Comparison of ENCODE assay signal across 14 mouse cellular contexts in genomic region chr12:69765543-69765942, GRCm38 (mm10). TPM values are rescaled to one million over a fixed set of nuclear protein-coding genes. Genes with fewer than 3 reads are reported as not detected.
DNase-seq lines count a peak whose midpoint lies in the region; ATAC-seq and TF ChIP-seq lines count a peak whose summit lies in the region.
"Had no signal": no experiment of that assay in that cellular context is flagged by ENCODE, and none has a peak within 500 bp of the region (broad histone marks: within the 10 kb centered on the region; RNA-seq: fewer than 3 reads in every experiment).

No protein-coding gene starts in this region.

- peak; percentile 51 for DNase-seq in kidney, adult 11 months
- DNase-seq in kidney, postnatal 4 days, result no peak
- DNase-seq in lung, embryonic 14.5 days, result peak; percentile 46
- no peak for DNase-seq in lung, adult 18-20 months
- DNase-seq in kidney, postnatal 10 days, result peak; percentile 45
- no peak for DNase-seq in thymus, adult 2 months
- DNase-seq: adrenal gland, postnatal 25 days; cerebellum, adult 8-10 months; gastrocnemius, postnatal 36 days; heart, postnatal 10 days had no signal

- no peak overlapping the region for H3K4me2 ChIP-seq in lung, embryonic 14.5 days
- no peak overlapping the region for H3K4me2 ChIP-seq in embryonic facial prominence, embryonic 15.5 days (replicated peaks)
- H3K4me2 ChIP-seq: embryonic facial prominence, embryonic 12.5 days; hindbrain, embryonic 13.5 days; limb, embryonic 15.5 days had no signal

- H3K36me3 ChIP-seq in lung, embryonic 14.5 days (ENCODE audit: insufficient read depth), result no peaks in the 10 kb centered on the region
- H3K36me3 ChIP-seq in embryonic facial prominence, embryonic 15.5 days, result no peaks in the 10 kb centered on the region
- no peaks in the 10 kb centered on the region for H3K36me3 ChIP-seq in thymus, adult 2 months (ENCODE audit: control insufficient read depth, insufficient read depth, low read length)
- H3K36me3 ChIP-seq: embryonic facial prominence, embryonic 12.5 days; hindbrain, embryonic 13.5 days; limb, embryonic 15.5 days had no signal

- no peak for TF ChIP-seq POLR2A in thymus, adult 2 months (IDR thresholded peaks at IDR 0.05; ENCODE audit: control insufficient read depth, extremely low read depth, insufficient read depth, low read length, poor library complexity)

- H3K4me3 ChIP-seq in lung, embryonic 14.5 days (ENCODE audit: low read depth, low read length), result no peak overlapping the region
- H3K4me3 ChIP-seq in embryonic facial prominence, embryonic 15.5 days (replicated peaks), result no peak overlapping the region
- no peak overlapping the region for H3K4me3 ChIP-seq in thymus, adult 2 months (ENCODE audit: control insufficient read depth, insufficient read depth, low read length)
- H3K4me3 ChIP-seq: embryonic facial prominence, embryonic 12.5 days; hindbrain, embryonic 13.5 days; limb, embryonic 15.5 days had no signal

- H3K9me3 ChIP-seq in lung, embryonic 14.5 days (ENCODE audit: low read depth, low read length), result no peaks in the 10 kb centered on the region
- no peaks in the 10 kb centered on the region for H3K9me3 ChIP-seq in embryonic facial prominence, embryonic 15.5 days (replicated peaks)
- H3K9me3 ChIP-seq: embryonic facial prominence, embryonic 12.5 days; hindbrain, embryonic 13.5 days; limb, embryonic 15.5 days had no signal

- 61% methylated on average over 9 of the region's 9 CpGs for WGBS in lung, embryonic 14.5 days
- 58% methylated on average over 9 of the region's 9 CpGs for WGBS in embryonic facial prominence, embryonic 15.5 days
- WGBS in thymus, adult 2 months, result 91% methylated on average over 9 of the region's 9 CpGs

- no peak for ATAC-seq in lung, embryonic 14.5 days (ENCODE audit: insufficient read depth)
- 0 out of 2 replicates have a peak, but pooled peaks have one; percentile 19 for ATAC-seq in embryonic facial prominence, embryonic 15.5 days (ENCODE audit: insufficient number of reproducible peaks, low FRiP score, low TSS enrichment, low read depth)

- H3K4me1 ChIP-seq in lung, embryonic 14.5 days (ENCODE audit: insufficient read depth), result no peaks in the 10 kb centered on the region
- peaks cover 7% of the 10 kb centered on the region; the same call in 1 of the 2 replicates for H3K4me1 ChIP-seq in embryonic facial prominence, embryonic 15.5 days
- H3K4me1 ChIP-seq in thymus, adult 2 months (replicated peaks; ENCODE audit: control insufficient read depth, insufficient read depth, low read length), result no peaks in the 10 kb centered on the region

- no peak for TF ChIP-seq CTCF in lung, embryonic 14.5 days (IDR thresholded peaks at IDR 0.05; ENCODE audit: low read depth)
- no peak for TF ChIP-seq CTCF in thymus, adult 2 months (IDR thresholded peaks at IDR 0.05; ENCODE audit: borderline replicate concordance, control insufficient read depth, extremely low read depth, insufficient read depth, low read length, poor library complexity)

- no peak overlapping the region for H3K27ac ChIP-seq in lung, embryonic 14.5 days (ENCODE audit: low read depth)
- H3K27ac ChIP-seq in embryonic facial prominence, embryonic 15.5 days (replicated peaks), result no peak overlapping the region
- no peak overlapping the region for H3K27ac ChIP-seq in thymus, adult 2 months (ENCODE audit: control insufficient read depth, insufficient read depth, low read length)
- H3K27ac ChIP-seq: embryonic facial prominence, embryonic 12.5 days; hindbrain, embryonic 13.5 days; limb, embryonic 15.5 days had no signal

- H3K27me3 ChIP-seq in lung, embryonic 14.5 days (ENCODE audit: insufficient read depth, low read length), result no peaks in the 10 kb centered on the region
- no peaks in the 10 kb centered on the region for H3K27me3 ChIP-seq in embryonic facial prominence, embryonic 15.5 days
- H3K27me3 ChIP-seq in thymus, adult 2 months (ENCODE audit: control insufficient read depth, insufficient read depth, low read length), result no peaks in the 10 kb centered on the region
- H3K27me3 ChIP-seq: embryonic facial prominence, embryonic 12.5 days; hindbrain, embryonic 13.5 days; limb, embryonic 15.5 days had no signal

- no peak overlapping the region for H3K9ac ChIP-seq in lung, embryonic 14.5 days
- H3K9ac ChIP-seq in embryonic facial prominence, embryonic 15.5 days, result no peak overlapping the region
- H3K9ac ChIP-seq: embryonic facial prominence, embryonic 12.5 days; hindbrain, embryonic 13.5 days; limb, embryonic 15.5 days had no signal

RNA-seq across cellular contexts. Expression of gene Cdkl1, which starts 25.5 kb away (rescaled TPM):
- polyA plus RNA-seq in lung, embryonic 14.5 days (2014; fragmentation: Nextera tagmentation; extraction: Ambion mirVana), result 1.6 and 1.8 TPM in 2 replicates
- polyA plus RNA-seq in embryonic facial prominence, embryonic 15.5 days (2015; fragmentation: Nextera tagmentation; extraction: Ambion mirVana), result 2.8 and 3.2 TPM in 2 replicates
- 2.5 TPM in 2 replicates for polyA plus RNA-seq in thymus, adult 2 months (2012; rRNA removed)

RNA-seq across cellular contexts. Expression of gene Atp5s, which starts 40.8 kb away (rescaled TPM):
- 29.4 and 33.3 TPM in 2 replicates for polyA plus RNA-seq in lung, embryonic 14.5 days (2014; fragmentation: Nextera tagmentation; extraction: Ambion mirVana)
- 32.5 and 35.0 TPM in 2 replicates for polyA plus RNA-seq in embryonic facial prominence, embryonic 15.5 days (2015; fragmentation: Nextera tagmentation; extraction: Ambion mirVana)
- 13.3 and 14.4 TPM in 2 replicates for polyA plus RNA-seq in thymus, adult 2 months (2012; rRNA removed)

RNA-seq across cellular contexts. Expression of gene L2hgdh, which starts 40.9 kb away (rescaled TPM):
- 13.1 and 14.5 TPM in 2 replicates for polyA plus RNA-seq in lung, embryonic 14.5 days (2014; fragmentation: Nextera tagmentation; extraction: Ambion mirVana)
- 17.2 and 17.3 TPM in 2 replicates for polyA plus RNA-seq in embryonic facial prominence, embryonic 15.5 days (2015; fragmentation: Nextera tagmentation; extraction: Ambion mirVana)
- polyA plus RNA-seq in thymus, adult 2 months (2012; rRNA removed), result 4.0 and 5.0 TPM in 2 replicates

Comparison
In these comparisons a context has a peak if more than half of its experiments do, and no peak if none do; other contexts are left out.
1. DNase-seq: peak in kidney, adult 11 months (single experiment), lung, embryonic 14.5 days (single experiment) and kidney, postnatal 10 days (single experiment); none in kidney, postnatal 4 days (0 of 2), lung, adult 18-20 months (0 of 2) and thymus, adult 2 months (single experiment).